Mouse (Mus musculus) spleen, adult 2 months (tissue): Measurements from ENCODE around the gene B4galt3.

Experiments used
- CTCF ChIP-seq: fragments of 200-500 bp; IDR thresholded peaks from 2 replicates; pipeline ENCODE4 v1.5.1; 2011; ENCODE audit warnings: mild to moderate bottlenecking, inconsistent platforms; ENCODE audit not compliant: insufficient read depth, insufficient read length, insufficient replicate concordance; ENCODE audit errors: extremely low read depth
- POLR2A ChIP-seq: fragments of 200-500 bp; IDR thresholded peaks from 2 replicates; pipeline ENCODE4 v1.6.1; 2011; ENCODE audit warnings: low read depth, low read length, inconsistent platforms

DNA sequence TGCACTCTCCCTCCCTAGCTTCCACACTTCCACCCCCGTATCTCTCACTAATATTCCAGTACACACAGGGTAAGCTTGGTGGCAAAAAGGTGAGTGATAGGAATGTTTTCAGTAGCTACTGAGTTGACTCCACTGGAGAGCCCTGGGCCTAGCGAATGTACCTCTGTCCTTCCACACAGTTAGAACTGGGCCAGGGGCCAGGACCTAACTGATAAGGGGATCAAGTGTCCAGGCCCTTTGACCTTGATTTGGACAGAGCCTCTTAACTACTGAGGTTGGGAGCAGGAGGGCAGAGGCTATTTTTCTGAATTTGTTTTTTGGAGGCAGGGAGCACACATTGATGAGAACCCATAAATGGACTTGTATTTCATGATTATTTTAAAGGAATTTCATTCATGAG is 46.3 kb upstream of the B4galt3 start:
- TF ChIP-seq POLR2A: no peak
- no peak for TF ChIP-seq CTCF
